Mouse (Mus musculus) spleen, adult 10 weeks (tissue): ENCODE measurements around the gene Gm10320. TPM values are rescaled to one million over a fixed set of nuclear protein-coding genes. Genes with fewer than 3 reads are reported as not detected.

Experiments used
- polyA plus RNA-seq: library from polyadenylated mRNA; stranded (reverse); fragments of 350-450 nt; fragmentation: Illumina TruSeq; extraction: RNeasy Lipid Tissue Mini Kit (QIAGEN cat#74804); gene quantifications from one replicate; pipeline ENCODE4 v1.2.3, GENCODE M21; 2015; ENCODE audit warnings: low replicate concordance; ENCODE audit not compliant: insufficient read depth

The Gm10320 gene
- polyA plus RNA-seq = 0.61 TPM

DNA sequence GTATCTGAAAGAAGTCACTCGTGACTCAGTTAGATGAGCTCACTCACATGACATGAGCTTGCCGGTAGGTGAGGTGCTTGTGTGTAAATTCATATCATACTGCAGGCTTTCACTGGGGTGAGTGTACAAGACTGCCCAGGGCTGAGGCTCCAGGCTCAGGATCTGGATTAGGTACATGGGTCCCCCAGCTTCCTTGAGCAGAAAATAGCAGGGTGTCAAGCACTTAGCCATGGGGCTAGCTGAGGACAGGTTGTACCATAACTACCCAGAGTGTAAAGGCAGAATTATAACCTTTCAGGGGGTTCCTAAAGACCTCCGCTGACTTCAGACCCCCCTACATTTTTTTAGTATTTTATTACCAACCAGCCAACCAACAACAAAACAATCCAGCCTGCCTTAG lies at the start of gene Gm10320:
Gm10320 (minus strand) TSS at position 93 of the 400 bp plus-strand sequence.

Other genes starting within 250 kb of the Gm10320 start
- 41.0 TPM for gene Utp15, start 229.0 kb downstream of the Gm10320 start, polyA plus RNA-seq
- 44.9 TPM for gene Ankra2, start 228.9 kb downstream of the Gm10320 start, polyA plus RNA-seq
- not detected for gene Gm21976, start 212.1 kb downstream of the Gm10320 start, polyA plus RNA-seq
- gene Btf3, start 175.0 kb downstream of the Gm10320 start, polyA plus RNA-seq = 854 TPM
- not detected for gene Foxd1, start 137.8 kb downstream of the Gm10320 start, polyA plus RNA-seq
- not detected for gene Tmem174, start 145.4 kb upstream of the Gm10320 start, polyA plus RNA-seq
- not detected for gene Tmem171, start 202.8 kb upstream of the Gm10320 start, polyA plus RNA-seq